Mouse (Mus musculus) ES-E14 (cell line): ENCODE measurements around the gene Fsd1l.

Experiments
- CHD2 ChIP-seq: IDR thresholded peaks from 2 replicates; pipeline ENCODE4 v1.6.1; 2014; ENCODE audit warnings: mild to moderate bottlenecking, low read depth, low read length, inconsistent platforms
- HCFC1 ChIP-seq: IDR thresholded peaks from 2 replicates; pipeline ENCODE4 v1.6.1; 2012; ENCODE audit warnings: low read length, inconsistent platforms, borderline replicate concordance; ENCODE audit not compliant: insufficient read depth
- MAFK ChIP-seq: IDR thresholded peaks from 2 replicates; pipeline ENCODE4 v1.6.1; 2014; ENCODE audit warnings: mild to moderate bottlenecking, low read depth, low read length, inconsistent platforms; ENCODE audit not compliant: insufficient read depth
- ZC3H11A ChIP-seq: IDR thresholded peaks from 2 replicates; pipeline ENCODE4 v1.6.1; 2012; ENCODE audit warnings: low read depth, mild to moderate bottlenecking, inconsistent platforms, low read length, borderline replicate concordance
- ZNF384 ChIP-seq: IDR thresholded peaks from 2 replicates; pipeline ENCODE4 v1.6.1; 2012; ENCODE audit warnings: low read depth, low read length, inconsistent platforms

GRCm38 (mm10) chr4:53658029-53658428 is 26.8 kb downstream of the Fsd1l start:
- TF ChIP-seq CHD2 (no peak), ZC3H11A (no peak), ZNF384 (no peak), MAFK (no peak), HCFC1 (no peak)
